Mouse (Mus musculus): ENCODE measurements at regions not wholly inside any gene's neighbourhood (a gene's known extent, or its start where the extent isn't known, plus 50 kb on each side); places are given as distances from the start of the nearest gene placed in this dataset.

DNA sequence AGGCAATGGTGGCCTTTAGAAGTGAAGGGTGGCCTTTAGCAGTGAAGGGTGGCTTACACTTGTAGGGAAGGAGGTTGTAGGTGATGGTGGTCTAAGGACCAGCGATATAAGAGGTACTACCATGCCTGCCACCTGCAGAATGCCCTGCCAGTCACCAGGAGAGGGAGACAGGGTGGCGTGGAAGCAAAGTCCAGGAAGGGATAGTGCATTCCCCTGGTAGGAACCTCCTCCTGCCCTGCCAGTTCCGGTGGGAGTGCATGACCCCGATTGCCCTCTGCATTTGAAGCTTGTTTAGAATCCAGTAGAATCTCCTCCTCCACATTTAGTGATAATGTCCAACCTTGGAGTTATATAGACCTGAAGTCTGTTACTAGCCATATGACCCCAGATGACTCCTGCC, 127.7 kb upstream of the Id2 start:
- ATAC-seq (ENCODE audit: low FRiP score) = no peak
- no peak for DNase-seq (ENCODE audit: low spot score)
- no peaks in the 10 kb centered on the region for H3K36me3 ChIP-seq (ENCODE audit: insufficient read depth, low read length)
- no peak overlapping the region for H3K4me3 ChIP-seq (ENCODE audit: low read depth, low read length)
- no peak overlapping the region for H3K27ac ChIP-seq (ENCODE audit: low read depth, low read length)
- no peaks in the 10 kb centered on the region for H3K9me3 ChIP-seq (ENCODE audit: low read length)
- no peaks in the 10 kb centered on the region for H3K27me3 ChIP-seq (ENCODE audit: insufficient read depth, low read length)
- no peaks in the 10 kb centered on the region for H3K4me1 ChIP-seq (ENCODE audit: insufficient read depth, low read length)
- no peak overlapping the region for H3K4me2 ChIP-seq (ENCODE audit: low read depth, low read length, poor library complexity, severe bottlenecking)
- no peak overlapping the region for H3K9ac ChIP-seq (replicated peaks; ENCODE audit: low read length, poor library complexity, severe bottlenecking)
- TF ChIP-seq CTCF (IDR thresholded peaks at IDR 0.05) = no peak
- 86% methylated on average over 4 of the region's 4 CpGs for WGBS

- WGBS = 88% methylated on average over 2 of the region's 2 CpGs
- Histone ChIP-seq H3K9ac (replicated peaks; ENCODE audit: low read length, poor library complexity, severe bottlenecking) (no peak overlapping the region), H3K27ac (ENCODE audit: low read depth, low read length) (no peak overlapping the region), H3K4me2 (ENCODE audit: low read depth, low read length, poor library complexity, severe bottlenecking) (no peak overlapping the region), H3K27me3 (ENCODE audit: insufficient read depth, low read length) (no peaks in the 10 kb centered on the region), H3K9me3 (ENCODE audit: low read length) (no peaks in the 10 kb centered on the region), H3K36me3 (ENCODE audit: insufficient read depth, low read length) (no peaks in the 10 kb centered on the region), H3K4me1 (ENCODE audit: insufficient read depth, low read length) (no peaks in the 10 kb centered on the region), H3K4me3 (ENCODE audit: low read depth, low read length) (no peak overlapping the region)
- no peak for ATAC-seq (ENCODE audit: low FRiP score)
- no peak for DNase-seq (ENCODE audit: low spot score)
- no peak for TF ChIP-seq CTCF (IDR thresholded peaks at IDR 0.05)
Measured at GRCm38 (mm10) chr12:25224201-25224600, 127.3 kb upstream of the Id2 start.

GRCm38 (mm10) chr12:25223539-25223938, 126.6 kb upstream of the Id2 start:
- WGBS = 85% methylated on average over 4 of the region's 4 CpGs
- Histone ChIP-seq H3K9ac (replicated peaks; ENCODE audit: low read length, poor library complexity, severe bottlenecking) (no peak overlapping the region), H3K27me3 (ENCODE audit: insufficient read depth, low read length) (no peaks in the 10 kb centered on the region), H3K27ac (ENCODE audit: low read depth, low read length) (no peak overlapping the region), H3K4me1 (ENCODE audit: insufficient read depth, low read length) (no peaks in the 10 kb centered on the region), H3K36me3 (ENCODE audit: insufficient read depth, low read length) (no peaks in the 10 kb centered on the region), H3K4me2 (ENCODE audit: low read depth, low read length, poor library complexity, severe bottlenecking) (no peak overlapping the region), H3K9me3 (ENCODE audit: low read length) (no peaks in the 10 kb centered on the region), H3K4me3 (ENCODE audit: low read depth, low read length) (no peak overlapping the region)
- ATAC-seq (ENCODE audit: low FRiP score) = no peak
- no peak for DNase-seq (ENCODE audit: low spot score)
- no peak for TF ChIP-seq CTCF (IDR thresholded peaks at IDR 0.05)

DNA sequence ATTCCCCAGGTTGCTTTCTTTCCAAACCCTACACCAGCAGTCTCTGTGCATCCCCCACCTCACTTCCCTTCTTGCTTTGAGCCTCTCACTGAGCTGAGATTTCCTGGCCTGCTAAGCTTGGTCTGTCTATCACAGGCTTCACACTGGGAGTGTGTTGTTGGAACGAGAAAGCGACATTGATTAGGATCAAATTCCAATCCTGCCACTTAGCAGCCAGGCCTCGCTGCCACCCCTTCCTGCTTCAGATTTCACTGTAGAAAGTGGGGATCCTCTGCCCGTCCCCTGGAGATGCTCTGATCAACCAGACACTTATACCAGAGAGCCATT, 123.8 kb upstream of the Id2 start:
- Histone ChIP-seq H3K27me3 (ENCODE audit: insufficient read depth, low read length) (no peaks in the 10 kb centered on the region), H3K36me3 (ENCODE audit: insufficient read depth, low read length) (no peaks in the 10 kb centered on the region), H3K4me1 (ENCODE audit: insufficient read depth, low read length) (no peaks in the 10 kb centered on the region), H3K4me3 (ENCODE audit: low read depth, low read length) (no peak overlapping the region), H3K9me3 (ENCODE audit: low read length) (no peaks in the 10 kb centered on the region), H3K9ac (replicated peaks; ENCODE audit: low read length, poor library complexity, severe bottlenecking) (no peak overlapping the region), H3K27ac (ENCODE audit: low read depth, low read length) (no peak overlapping the region), H3K4me2 (ENCODE audit: low read depth, low read length, poor library complexity, severe bottlenecking) (no peak overlapping the region)
- ATAC-seq (ENCODE audit: low FRiP score) (no peak), DNase-seq (ENCODE audit: low spot score) (no peak)
- no peak for TF ChIP-seq CTCF (IDR thresholded peaks at IDR 0.05)
- 39% methylated on average over 4 of the region's 4 CpGs for WGBS

- no peak overlapping the region for H3K9ac ChIP-seq (replicated peaks; ENCODE audit: low read length, poor library complexity, severe bottlenecking)
- DNase-seq (ENCODE audit: low spot score) (no peak), ATAC-seq (ENCODE audit: low FRiP score) (no peak)
- H3K36me3 ChIP-seq (ENCODE audit: insufficient read depth, low read length) = no peaks in the 10 kb centered on the region
- H3K27ac ChIP-seq (ENCODE audit: low read depth, low read length) = no peak overlapping the region
- no peaks in the 10 kb centered on the region for H3K4me1 ChIP-seq (ENCODE audit: insufficient read depth, low read length)
- H3K27me3 ChIP-seq (ENCODE audit: insufficient read depth, low read length) = no peaks in the 10 kb centered on the region
- no peak overlapping the region for H3K4me2 ChIP-seq (ENCODE audit: low read depth, low read length, poor library complexity, severe bottlenecking)
- WGBS = 65% methylated on average over 9 of the region's 9 CpGs
- no peak for TF ChIP-seq CTCF (IDR thresholded peaks at IDR 0.05)
- no peaks in the 10 kb centered on the region for H3K9me3 ChIP-seq (ENCODE audit: low read length)
- H3K4me3 ChIP-seq (ENCODE audit: low read depth, low read length) = no peak overlapping the region
Measured at GRCm38 (mm10) chr12:25220096-25220779, 123.3 kb upstream of the Id2 start.

DNA sequence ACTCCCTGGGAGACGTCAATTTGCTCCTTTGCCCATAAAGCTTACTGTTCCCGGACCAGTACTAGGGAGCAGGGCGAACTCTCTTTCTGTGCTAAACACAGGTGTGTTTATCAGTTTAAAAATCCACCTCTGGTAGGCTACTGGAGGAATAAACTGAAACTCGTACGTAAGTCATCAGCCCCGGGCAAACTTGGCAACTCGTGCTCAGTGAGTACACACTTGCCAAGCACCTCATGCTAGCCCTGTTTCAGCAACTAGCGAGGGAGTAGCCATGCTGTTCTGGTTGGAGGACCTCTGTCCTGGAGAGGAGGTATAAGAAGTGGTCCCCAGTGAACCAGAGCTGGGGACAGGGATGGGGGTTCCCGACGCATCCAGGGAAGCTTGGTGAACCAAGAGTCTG, 122.6 kb upstream of the Id2 start:
- ATAC-seq (ENCODE audit: low FRiP score) (no peak), DNase-seq (ENCODE audit: low spot score) (no peak)
- no peak overlapping the region for H3K27ac ChIP-seq (ENCODE audit: low read depth, low read length)
- H3K36me3 ChIP-seq (ENCODE audit: insufficient read depth, low read length) = no peaks in the 10 kb centered on the region
- no peaks in the 10 kb centered on the region for H3K4me1 ChIP-seq (ENCODE audit: insufficient read depth, low read length)
- no peak overlapping the region for H3K4me2 ChIP-seq (ENCODE audit: low read depth, low read length, poor library complexity, severe bottlenecking)
- no peaks in the 10 kb centered on the region for H3K27me3 ChIP-seq (ENCODE audit: insufficient read depth, low read length)
- WGBS = 78% methylated on average over 10 of the region's 10 CpGs
- no peak overlapping the region for H3K9ac ChIP-seq (replicated peaks; ENCODE audit: low read length, poor library complexity, severe bottlenecking)
- TF ChIP-seq CTCF (IDR thresholded peaks at IDR 0.05) = no peak
- H3K4me3 ChIP-seq (ENCODE audit: low read depth, low read length) = no peak overlapping the region
- no peaks in the 10 kb centered on the region for H3K9me3 ChIP-seq (ENCODE audit: low read length)

Data from midbrain, postnatal 0 days (tissue).